Mouse (Mus musculus): ENCODE results near the gene Ppp2r5d. TPM values are rescaled to one million over a fixed set of nuclear protein-coding genes. Genes with fewer than 3 reads are reported as not detected.

Gene Ppp2r5d
- total RNA-seq, 4 experiments from 2014 or later: 25.5 to 28.1 (median 26.8) TPM

DNA sequence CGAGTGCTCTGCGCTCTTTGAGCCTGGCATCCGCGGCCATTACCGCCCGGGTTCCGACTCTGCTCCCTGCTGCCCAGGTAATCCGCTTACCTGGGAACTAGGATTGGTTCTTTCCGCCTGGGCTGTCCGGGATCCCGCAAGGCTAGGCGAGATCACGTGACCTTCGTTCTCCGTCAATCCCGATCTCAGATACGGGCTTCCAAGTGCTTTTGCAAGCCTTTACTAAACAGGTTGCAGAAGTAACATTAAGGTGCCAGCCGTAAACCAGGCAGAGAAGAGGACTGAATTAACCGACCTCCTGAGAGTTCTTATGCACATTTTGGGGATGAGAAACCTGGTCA, 58.6 kb downstream of the Ppp2r5d start:
- no peak for DNase-seq (ENCODE audit: low spot score in 2 of 2)

DNA sequence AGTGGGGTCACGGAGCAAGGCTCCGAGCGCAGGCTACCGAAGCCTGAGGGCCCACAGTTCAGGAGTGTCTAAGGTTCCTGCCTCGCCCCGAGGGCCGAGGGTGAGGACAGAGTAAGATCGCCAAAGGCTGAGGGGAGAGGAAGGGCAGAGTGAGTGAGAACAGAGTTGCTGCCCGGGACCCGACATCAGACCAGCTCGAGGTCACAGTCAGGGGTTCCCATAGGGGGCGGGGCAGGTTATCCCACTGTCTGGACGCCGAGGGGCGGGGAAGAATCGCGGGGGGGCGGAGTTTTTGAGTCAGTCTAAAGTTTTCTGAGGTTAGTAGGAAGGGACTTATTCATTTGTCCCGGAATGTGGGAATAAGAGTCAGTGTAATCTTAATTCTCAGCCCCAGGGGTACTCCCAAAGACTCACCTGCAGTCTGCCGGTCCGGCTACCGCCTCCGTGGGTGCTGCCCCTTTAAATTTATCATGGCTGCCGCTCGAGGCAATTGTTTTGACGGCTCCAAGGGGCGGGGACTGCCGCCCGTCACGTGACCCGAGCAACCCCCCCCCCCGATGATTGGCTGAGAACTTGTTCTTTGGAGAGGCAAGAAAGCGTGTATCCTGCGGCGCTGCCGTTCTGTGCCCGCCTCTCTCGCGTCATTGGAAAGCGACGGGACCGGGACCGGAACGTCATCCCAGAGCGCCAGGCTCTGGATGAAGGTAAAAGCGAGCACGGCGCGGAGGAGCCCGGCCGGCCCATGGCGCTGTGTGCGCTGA, 59.2 kb downstream of the Ppp2r5d start, which contains the start of the genes Klc4 and Mrpl2:
TSS of gene Klc4 (minus strand) at position 462 of the 761 bp plus-strand sequence.
TSS of gene Mrpl2 (plus strand) at position 669 of the 761 bp plus-strand sequence.
- peak; percentile 95 to 97 for DNase-seq (ENCODE audit: low spot score in 2 of 2)

DNA sequence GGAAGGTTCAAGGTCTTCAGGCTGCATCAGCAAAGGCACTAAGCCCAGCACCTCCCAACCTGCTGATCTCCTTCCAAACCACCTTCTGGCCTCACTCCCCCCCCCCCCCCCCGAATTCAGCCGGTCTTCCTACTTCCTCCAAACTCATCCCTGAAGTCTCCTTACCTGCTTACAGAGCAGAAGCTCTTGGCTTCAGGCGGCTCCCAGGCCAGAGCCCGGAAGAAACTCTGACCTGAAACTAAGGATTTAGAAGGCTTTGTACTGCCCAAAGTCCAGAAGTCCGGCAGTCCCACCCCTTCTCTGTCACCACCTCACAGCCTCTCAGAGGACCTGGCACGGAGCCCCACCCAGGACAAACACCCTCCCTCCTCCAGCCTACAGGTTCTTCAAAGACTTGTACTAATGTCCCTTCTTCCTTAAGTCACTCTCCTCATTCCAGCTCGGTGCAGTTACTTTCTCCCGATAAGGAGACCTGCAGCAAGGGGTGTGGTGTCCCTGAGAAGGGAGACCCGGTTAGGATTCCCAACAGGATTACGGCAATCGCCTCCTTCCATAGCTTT, 59.9 kb downstream of the Ppp2r5d start:
- peak in 1 of 2 experiments; percentile 30 for DNase-seq (ENCODE audit: low spot score in 2 of 2)

DNA sequence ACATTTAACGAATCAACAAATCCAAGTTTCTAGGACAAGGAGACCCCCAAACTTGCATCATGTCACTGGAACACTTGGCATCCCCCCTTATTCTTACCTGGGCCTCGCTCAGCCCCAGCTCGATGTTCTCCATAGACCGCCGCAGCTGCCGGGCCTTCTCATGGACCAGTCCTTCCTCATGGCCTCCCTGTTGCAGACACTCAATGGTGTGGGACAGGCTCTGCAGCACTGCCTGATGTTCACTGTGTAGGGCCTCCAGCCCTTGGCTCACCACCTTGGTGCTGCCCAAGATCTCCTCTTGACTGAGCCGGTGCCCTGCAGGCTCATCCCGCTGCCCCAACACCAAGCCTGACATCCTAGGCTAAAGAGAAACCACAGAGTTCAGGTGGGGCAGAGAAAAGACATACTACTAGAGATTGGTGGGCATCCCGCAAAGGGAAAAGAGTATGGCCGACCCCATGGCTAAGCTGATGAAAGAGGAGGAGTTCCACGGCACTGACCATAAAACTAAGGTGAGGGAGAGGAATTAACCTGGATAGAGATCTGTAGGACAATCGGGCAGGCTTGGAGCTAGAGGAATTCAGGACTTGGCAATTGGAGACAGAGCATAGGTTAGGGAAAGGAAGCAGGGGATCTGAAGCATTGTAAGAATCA, 60.6 kb downstream of the Ppp2r5d start:
- no peak for DNase-seq (ENCODE audit: low spot score in 2 of 2)

DNA sequence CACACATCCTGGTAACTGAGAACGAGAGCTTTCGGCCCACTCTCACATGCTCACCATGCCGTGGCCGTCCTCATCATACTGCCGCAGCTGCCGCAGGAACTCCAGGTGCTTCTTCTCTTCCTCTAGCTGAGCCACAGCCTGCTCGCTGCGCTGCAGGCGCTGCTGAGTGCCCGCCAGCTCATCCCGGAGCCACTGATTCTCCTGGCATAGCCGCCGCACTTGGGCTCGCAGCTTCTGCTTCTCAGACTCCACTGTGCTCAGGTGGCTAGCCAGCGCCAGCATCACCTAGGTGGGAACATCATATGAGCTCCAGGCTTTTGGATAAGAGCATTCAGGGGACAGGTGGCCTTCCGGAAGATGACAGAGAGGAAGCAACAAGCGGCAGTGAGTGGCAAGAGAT, 62.9 kb downstream of the Ppp2r5d start:
- DNase-seq (ENCODE audit: low spot score in 2 of 2): no peak

DNA sequence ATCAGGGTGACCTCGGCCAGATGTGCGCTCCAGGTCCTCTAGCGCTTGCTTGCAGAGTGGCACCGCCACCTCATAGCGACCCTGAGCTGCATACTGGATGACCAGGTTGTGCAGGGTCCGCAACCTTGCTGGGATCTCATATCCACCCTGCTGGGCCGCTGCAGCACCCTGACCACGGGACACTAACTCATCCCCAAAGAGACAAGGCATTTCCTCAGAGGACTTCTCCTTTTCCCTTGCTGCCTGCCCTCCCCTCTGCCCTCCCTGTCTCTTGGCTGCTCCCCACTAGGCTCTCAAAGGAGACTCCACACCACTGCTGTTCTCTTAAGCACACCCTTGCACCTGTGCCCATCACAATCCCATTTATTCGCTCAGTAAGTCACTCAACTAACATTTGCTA, 65.0 kb downstream of the Ppp2r5d start:
- no peak for DNase-seq (ENCODE audit: low spot score in 2 of 2)

DNA sequence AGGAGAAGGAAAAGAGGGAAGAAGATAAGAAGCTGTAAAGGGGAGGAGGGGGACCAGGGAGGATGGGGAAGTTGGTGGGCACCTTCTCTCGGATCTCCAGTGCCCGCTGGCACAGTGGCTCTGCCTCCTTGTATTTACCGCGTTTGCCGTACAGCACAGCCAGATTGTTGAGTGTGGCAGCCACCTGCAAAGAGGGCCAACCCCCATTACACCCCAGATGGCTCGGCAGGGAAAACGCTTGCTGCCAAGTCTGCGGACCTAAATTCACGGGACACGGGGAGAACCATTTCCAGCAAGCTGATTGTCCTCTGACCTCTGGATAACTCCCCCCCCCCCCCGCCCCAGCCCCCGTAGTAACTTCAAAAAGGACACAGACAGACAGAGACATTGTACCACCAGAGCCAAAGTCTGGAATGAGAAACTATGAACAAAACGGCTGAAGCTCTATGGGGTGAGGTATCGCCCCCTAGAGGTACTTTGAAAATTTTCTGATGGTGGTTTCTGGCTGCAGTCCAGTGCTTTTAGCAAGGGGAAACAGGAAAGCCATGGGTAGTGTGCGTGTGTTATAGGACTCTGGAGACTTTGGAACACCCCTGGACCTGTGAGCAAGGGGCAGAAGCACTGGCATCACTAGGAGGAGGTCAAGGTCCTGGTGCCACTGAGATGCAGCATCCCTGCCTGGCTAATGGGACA, 67.9 kb downstream of the Ppp2r5d start:
- DNase-seq (ENCODE audit: low spot score in 2 of 2): peak; percentile 37 to 43

Other genes starting within 250 kb of the Ppp2r5d start
- gene Ttbk1, start 217.4 kb downstream of the Ppp2r5d start, total RNA-seq (2022): under 1 TPM; 0.05 to 0.16 (median 0.08) TPM
- 1 to 10 TPM; 5.2 to 8.5 (median 7.1) TPM for gene Dnph1, start 208.4 kb downstream of the Ppp2r5d start, total RNA-seq (2022)
- 10 to 100 TPM; 15.2 to 16.6 (median 15.4) TPM for gene Cul9, start 158.7 kb downstream of the Ppp2r5d start, total RNA-seq (2022)
- 10 to 100 TPM; 81.6 to 89.5 (median 87.8) TPM for gene Srf, start 148.9 kb downstream of the Ppp2r5d start, total RNA-seq (2022)
- gene Ptk7, start 75.6 kb downstream of the Ppp2r5d start, total RNA-seq (2022): under 1 TPM; 0.15 to 0.38 (median 0.30) TPM
- 10 to 100 TPM; 13.2 to 14.4 (median 13.5) TPM for gene Klc4, start 59.1 kb downstream of the Ppp2r5d start, total RNA-seq (2022)
- 100 to 1,000 TPM in 2 of 4 experiments, 10 to 100 TPM in 2; 88.6 to 106 (median 98.1) TPM for gene Mrpl2, start 58.9 kb downstream of the Ppp2r5d start, total RNA-seq (2022)
- 1 to 10 TPM; 2.7 to 3.7 (median 3.0) TPM for gene Cul7, start 54.8 kb downstream of the Ppp2r5d start, total RNA-seq (2022)
- 10 to 100 TPM in 1 of 4 experiments, 1 to 10 TPM in 3; 8.7 to 10.7 (median 9.2) TPM for gene Rrp36, start 30.8 kb downstream of the Ppp2r5d start, total RNA-seq (2022)
- gene Mea1, start 26.3 kb downstream of the Ppp2r5d start, total RNA-seq (2022): 10 to 100 TPM; 36.9 to 42.6 (median 39.8) TPM
- gene Klhdc3, start 24.2 kb downstream of the Ppp2r5d start, total RNA-seq (2022): 10 to 100 TPM; 61.0 to 83.8 (median 75.5) TPM
- gene Pex6, start 6.4 kb upstream of the Ppp2r5d start, total RNA-seq (2022): 10 to 100 TPM; 12.9 to 18.6 (median 16.0) TPM
- gene Gnmt, start 24.1 kb upstream of the Ppp2r5d start, total RNA-seq (2022): 1 to 10 TPM in 2 of 4 experiments, under 1 TPM in 2; 0.65 to 5.1 (median 1.9) TPM
- gene Cnpy3, start 47.1 kb upstream of the Ppp2r5d start, total RNA-seq (2022): 1 to 10 TPM; 4.6 to 9.4 (median 6.4) TPM
- gene Ptcra, start 58.6 kb upstream of the Ppp2r5d start, total RNA-seq (2022): not detected
- 10 to 100 TPM; 37.5 to 45.9 (median 39.9) TPM for gene 2310039H08Rik, start 67.5 kb upstream of the Ppp2r5d start, total RNA-seq (2022)
- gene Rpl7l1, start 77.6 kb upstream of the Ppp2r5d start, total RNA-seq (2022): 10 to 100 TPM; 35.1 to 39.6 (median 37.4) TPM
- gene Bicral, start 153.4 kb upstream of the Ppp2r5d start, total RNA-seq (2022): 10 to 100 TPM; 11.2 to 15.0 (median 12.5) TPM
- gene Tbcc, start 185.6 kb upstream of the Ppp2r5d start, total RNA-seq (2022): 1 to 10 TPM; 7.4 to 9.4 (median 7.9) TPM
- not detected for gene Prph2, start 205.3 kb upstream of the Ppp2r5d start, total RNA-seq (2022)

Data from gastrocnemius, adult 8-10 months (tissue).